Mouse (Mus musculus) heart, adult 2 months (tissue): ENCODE data around the gene Ska3.

Source experiments
- CTCF ChIP-seq: fragments of 200-600 bp; IDR thresholded peaks from 2 replicates; pipeline ENCODE4 v1.8.1; 2022; ENCODE audit warnings: antibody characterized with exemption, mild to moderate bottlenecking, moderate library complexity
- POLR2A ChIP-seq: fragments of 200-500 bp; IDR thresholded peaks from 2 replicates; pipeline ENCODE4 v1.6.1; 2011; ENCODE audit warnings: mild to moderate bottlenecking, low read depth, low read length, control low read depth; ENCODE audit not compliant: insufficient read depth

DNA sequence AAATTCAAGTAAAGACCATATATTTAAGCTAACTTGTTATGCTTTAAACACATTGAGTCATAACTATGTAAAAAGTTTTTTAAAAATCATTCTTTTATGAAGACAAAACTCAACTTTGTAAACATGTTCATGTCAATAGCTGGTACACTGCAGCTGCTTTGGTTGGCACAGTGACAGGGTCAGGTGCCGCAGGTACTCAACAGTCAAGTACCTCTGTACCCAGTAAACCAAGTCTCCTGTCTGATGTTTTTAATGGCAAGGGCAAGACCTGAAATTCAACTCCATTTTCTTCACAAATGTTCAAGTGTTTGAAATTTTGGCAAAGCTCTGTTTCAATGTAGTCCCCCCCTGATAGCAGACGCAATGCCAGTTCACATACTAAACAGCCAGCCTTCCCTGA lies 7.5 kb upstream of the Ska3 start:
- TF ChIP-seq POLR2A: no peak
- no peak for TF ChIP-seq CTCF
